Mouse (Mus musculus): ENCODE measurements around the gene Casp12. TPM values are rescaled to one million over a fixed set of nuclear protein-coding genes. Genes with fewer than 3 reads are reported as not detected.
A peak's percentile ranks its signal among the peaks of the same experiment; 100 is the strongest.
"Not testable (repeated sequence)": the region's sequence is repeated elsewhere in the genome, so short reads cannot be mapped to it uniquely, and the experiment has no call there.

Casp12 gene
- total and polyA plus RNA-seq, 2 experiments: 0.09 to 2.4 TPM

GRCm38 (mm10) chr9:5344090-5344489, 1.1 kb upstream of the Casp12 start:
- Histone ChIP-seq H3K79me2 (ENCODE audit: control insufficient read depth, insufficient read depth, low read length) (no peaks in the 10 kb centered on the region), H3K4me3 (ENCODE audit: insufficient read depth, low read depth, low read length) (no peak overlapping the region), H3K9ac (ENCODE audit: low read depth, low read length) (no peak overlapping the region), H3K27me3 (ENCODE audit: control insufficient read depth, insufficient read depth, low read length) (no peaks in the 10 kb centered on the region), H3K4me1 (ENCODE audit: control insufficient read depth, insufficient read depth, low read length) (peaks cover 2% of the 10 kb centered on the region; the same call in 1 of the 2 replicates), H3K27ac (replicated peaks; ENCODE audit: insufficient read depth, low read depth, low read length) (no peak overlapping the region), H3K36me3 (ENCODE audit: control insufficient read depth, insufficient read depth, low read length) (no peaks in the 10 kb centered on the region)
- DNase-seq (ENCODE audit: extremely low read depth, low read depth, low spot score): peak; percentile 14
- 76% methylated on average over 4 of the region's 4 CpGs for WGBS
- TF ChIP-seq POLR2A (IDR thresholded peaks at IDR 0.05; ENCODE audit: extremely low read depth, insufficient read depth, low read length) (no peak), CTCF (IDR thresholded peaks at IDR 0.05; ENCODE audit: low read depth, low read length) (no peak)

- no peaks in the 10 kb centered on the region for H3K36me3 ChIP-seq (ENCODE audit: control insufficient read depth, insufficient read depth, low read length)
- no peak for DNase-seq (ENCODE audit: extremely low read depth, low read depth, low spot score)
- no peaks in the 10 kb centered on the region for H3K27me3 ChIP-seq (ENCODE audit: control insufficient read depth, insufficient read depth, low read length)
- H3K27ac ChIP-seq (replicated peaks; ENCODE audit: insufficient read depth, low read depth, low read length): no peak overlapping the region
- peaks cover 2% of the 10 kb centered on the region; the same call in 1 of the 2 replicates for H3K4me1 ChIP-seq (ENCODE audit: control insufficient read depth, insufficient read depth, low read length)
- H3K79me2 ChIP-seq (ENCODE audit: control insufficient read depth, insufficient read depth, low read length): no peaks in the 10 kb centered on the region
- H3K9ac ChIP-seq (ENCODE audit: low read depth, low read length): no peak overlapping the region
- H3K4me3 ChIP-seq (ENCODE audit: insufficient read depth, low read depth, low read length): no peak overlapping the region
- WGBS: 56% methylated on average over 4 of the region's 4 CpGs
- no peak for TF ChIP-seq CTCF (IDR thresholded peaks at IDR 0.05; ENCODE audit: low read depth, low read length)
- no peak for TF ChIP-seq POLR2A (IDR thresholded peaks at IDR 0.05; ENCODE audit: extremely low read depth, insufficient read depth, low read length)
Measured at GRCm38 (mm10) chr9:5347381-5347780, 2.2 kb downstream of the Casp12 start.

GRCm38 (mm10) chr9:5353673-5354072, 8.4 kb downstream of the Casp12 start:
- H3K27me3 ChIP-seq (ENCODE audit: control insufficient read depth, insufficient read depth, low read length): no peaks in the 10 kb centered on the region
- no peak overlapping the region for H3K9ac ChIP-seq (ENCODE audit: low read depth, low read length)
- H3K79me2 ChIP-seq (ENCODE audit: control insufficient read depth, insufficient read depth, low read length): no peaks in the 10 kb centered on the region
- H3K4me3 ChIP-seq (ENCODE audit: insufficient read depth, low read depth, low read length): no peak overlapping the region
- H3K4me1 ChIP-seq (ENCODE audit: control insufficient read depth, insufficient read depth, low read length): no peaks in the 10 kb centered on the region
- no peaks in the 10 kb centered on the region for H3K36me3 ChIP-seq (ENCODE audit: control insufficient read depth, insufficient read depth, low read length)
- no peak for DNase-seq (ENCODE audit: extremely low read depth, low read depth, low spot score)
- no peak overlapping the region for H3K27ac ChIP-seq (replicated peaks; ENCODE audit: insufficient read depth, low read depth, low read length)
- 77% methylated on average over 2 of the region's 2 CpGs for WGBS
- no peak for TF ChIP-seq CTCF (IDR thresholded peaks at IDR 0.05; ENCODE audit: low read depth, low read length)
- no peak for TF ChIP-seq POLR2A (IDR thresholded peaks at IDR 0.05; ENCODE audit: extremely low read depth, insufficient read depth, low read length)

DNA sequence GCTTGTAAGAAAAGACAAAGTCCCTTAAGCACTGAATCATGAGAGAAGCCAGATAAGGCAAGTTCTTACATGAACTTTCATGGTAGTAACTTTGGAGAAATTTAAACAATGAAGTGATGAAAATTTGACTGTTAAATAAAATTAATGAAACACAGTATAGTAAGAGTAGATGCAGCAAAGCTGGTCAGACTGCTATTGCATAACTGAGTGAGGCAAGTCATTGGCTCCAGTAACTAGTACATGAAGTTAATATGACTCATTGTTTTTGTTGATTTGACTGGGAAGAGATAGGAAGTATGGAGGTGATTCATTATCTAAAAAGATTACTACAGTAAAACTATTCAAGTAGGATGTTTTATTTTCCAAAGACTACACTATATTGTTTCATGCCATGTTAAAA, 11.6 kb downstream of the Casp12 start:
- Histone ChIP-seq H3K27me3 (ENCODE audit: control insufficient read depth, insufficient read depth, low read length) (no peaks in the 10 kb centered on the region), H3K4me1 (ENCODE audit: control insufficient read depth, insufficient read depth, low read length) (no peaks in the 10 kb centered on the region), H3K9ac (ENCODE audit: low read depth, low read length) (no peak overlapping the region), H3K79me2 (ENCODE audit: control insufficient read depth, insufficient read depth, low read length) (no peaks in the 10 kb centered on the region), H3K4me3 (ENCODE audit: insufficient read depth, low read depth, low read length) (no peak overlapping the region), H3K36me3 (ENCODE audit: control insufficient read depth, insufficient read depth, low read length) (no peaks in the 10 kb centered on the region), H3K27ac (replicated peaks; ENCODE audit: insufficient read depth, low read depth, low read length) (no peak overlapping the region)
- TF ChIP-seq POLR2A (IDR thresholded peaks at IDR 0.05; ENCODE audit: extremely low read depth, insufficient read depth, low read length) (no peak), CTCF (IDR thresholded peaks at IDR 0.05; ENCODE audit: low read depth, low read length) (no peak)
- no peak for DNase-seq (ENCODE audit: extremely low read depth, low read depth, low spot score)

DNA sequence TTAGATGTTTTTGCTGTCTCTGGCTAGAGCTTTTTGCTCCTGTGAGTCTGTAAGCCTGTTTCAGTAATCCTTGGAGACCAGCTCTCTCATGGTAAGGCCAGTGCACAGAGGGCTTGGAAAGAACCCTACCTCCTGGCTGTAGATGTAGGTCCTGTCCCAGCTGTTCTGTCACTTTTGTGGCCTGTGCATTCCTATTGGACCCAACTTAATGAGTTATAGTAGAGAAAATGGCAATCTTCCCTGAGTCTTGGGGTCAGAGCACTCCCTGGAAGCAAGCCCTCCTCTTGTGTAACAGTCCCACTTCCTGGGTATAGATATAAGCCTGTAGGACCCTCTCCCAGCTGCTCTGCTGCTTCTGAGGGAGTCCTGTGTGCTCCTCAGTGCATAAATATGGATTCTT, 48.3 kb downstream of the Casp12 start:
- Histone ChIP-seq H3K4me3 (ENCODE audit: insufficient read depth, low read depth, low read length) (no peak overlapping the region), H3K27me3 (ENCODE audit: control insufficient read depth, insufficient read depth, low read length) (no peaks in the 10 kb centered on the region), H3K4me1 (ENCODE audit: control insufficient read depth, insufficient read depth, low read length) (no peaks in the 10 kb centered on the region), H3K9ac (ENCODE audit: low read depth, low read length) (no peak overlapping the region), H3K27ac (replicated peaks; ENCODE audit: insufficient read depth, low read depth, low read length) (no peak overlapping the region), H3K36me3 (ENCODE audit: control insufficient read depth, insufficient read depth, low read length) (no peaks in the 10 kb centered on the region), H3K79me2 (ENCODE audit: control insufficient read depth, insufficient read depth, low read length) (no peaks in the 10 kb centered on the region)
- no peak for DNase-seq (ENCODE audit: extremely low read depth, low read depth, low spot score)
- no peak for TF ChIP-seq POLR2A (IDR thresholded peaks at IDR 0.05; ENCODE audit: extremely low read depth, insufficient read depth, low read length)
- no peak for TF ChIP-seq CTCF (IDR thresholded peaks at IDR 0.05; ENCODE audit: low read depth, low read length)

DNA sequence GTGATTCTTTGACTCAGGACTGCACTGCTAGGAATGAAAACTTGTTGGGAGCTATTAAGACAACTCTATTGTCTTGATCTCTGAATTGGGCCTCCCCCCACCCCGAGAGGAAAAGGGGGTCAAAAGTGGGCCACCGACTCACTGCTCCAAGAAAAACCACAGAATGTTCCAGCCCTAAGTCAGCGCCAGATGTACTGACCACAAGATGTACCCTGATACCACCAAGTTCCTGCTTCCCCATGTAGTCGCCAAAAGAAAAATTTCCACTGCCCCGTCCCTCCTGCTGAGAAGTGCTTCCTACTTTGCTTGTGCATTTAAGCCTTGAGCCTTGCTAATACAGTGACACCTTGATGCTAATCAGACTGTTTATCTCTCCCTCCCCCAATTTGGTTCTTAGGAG, 50.6 kb downstream of the Casp12 start:
- H3K9ac ChIP-seq (ENCODE audit: low read depth, low read length); H3K27ac ChIP-seq (replicated peaks; ENCODE audit: insufficient read depth, low read depth, low read length); H3K36me3 ChIP-seq (ENCODE audit: control insufficient read depth, insufficient read depth, low read length); DNase-seq (ENCODE audit: extremely low read depth, low read depth, low spot score); H3K27me3 ChIP-seq (ENCODE audit: control insufficient read depth, insufficient read depth, low read length); H3K4me3 ChIP-seq (ENCODE audit: insufficient read depth, low read depth, low read length); H3K4me1 ChIP-seq (ENCODE audit: control insufficient read depth, insufficient read depth, low read length); H3K79me2 ChIP-seq (ENCODE audit: control insufficient read depth, insufficient read depth, low read length): not testable (repeated sequence)
- 74% methylated on average over 5 of the region's 5 CpGs for WGBS

Measured in liver, adult 2 months (tissue).